Comparison of ENCODE assay signal across 26 mouse cellular contexts in genomic region chr3:101541571-101541970, GRCm38 (mm10).
A peak's percentile ranks its signal among the peaks of the same experiment; 100 is the strongest.
DNase-seq lines count a peak whose midpoint lies in the region; ATAC-seq lines count a peak whose summit lies in the region.
"Had no signal": no experiment of that assay in that cellular context is flagged by ENCODE, and none has a peak within 500 bp of the region (broad histone marks: within the 10 kb centered on the region; RNA-seq: fewer than 3 reads in every experiment).

No protein-coding gene starts in this region.

- no peaks in the 10 kb centered on the region for H3K36me3 ChIP-seq in midbrain, embryonic 10.5 days
- H3K36me3 ChIP-seq in midbrain, embryonic 13.5 days = no peaks in the 10 kb centered on the region
- H3K36me3 ChIP-seq: G1E; heart, embryonic 12.5 days; heart, embryonic 15.5 days; hindbrain, embryonic 12.5 days; hindbrain, embryonic 15.5 days had no signal

- peaks cover 14% of the 10 kb centered on the region for H3K4me1 ChIP-seq in midbrain, embryonic 10.5 days
- peaks cover 5% of the 10 kb centered on the region; the same call in 1 of the 2 replicates for H3K4me1 ChIP-seq in midbrain, embryonic 13.5 days (replicated peaks)
- H3K4me1 ChIP-seq: heart, embryonic 15.5 days; hindbrain, embryonic 15.5 days had no signal

- no peak for DNase-seq in midbrain, embryonic 10.5 days (ENCODE audit: low spot score)
- peak; percentile 17 for DNase-seq in CD4-positive, CD25-positive, alpha-beta regulatory T cell, adult 2 months (ENCODE audit: low read depth, low spot score)
- DNase-seq in naive thymus-derived CD4-positive, alpha-beta T cell, adult 2 months (ENCODE audit: low read depth) = peak; percentile 53
- no peak for DNase-seq in left cerebral cortex, postnatal 25 days (ENCODE audit: low spot score in 2 of 2)
- DNase-seq in heart, postnatal 36 days = no peak
- DNase-seq: adrenal gland, postnatal 10 days; adrenal gland, postnatal 36 days; B cell, adult 2 months; cerebellum, adult 18-20 months; cerebellum, adult 9-10 months; cerebellum, postnatal 14 days; forebrain, postnatal 0 days; gastrocnemius, postnatal 25 days; heart, adult 18-20 months; heart, postnatal 10 days; heart, postnatal 4 days; kidney, adult 11 months had no signal

- ATAC-seq in midbrain, embryonic 13.5 days = no peak
- peak; percentile 77 for ATAC-seq in activated CD4-positive, CD25-positive, alpha-beta regulatory T cell, adult 4 months
- ATAC-seq: forebrain, embryonic 14.5 days; forebrain, postnatal 0 days had no signal

- intact Hi-C loops in left cerebral cortex, postnatal 25 days (cut with DNase I) = no loop called here
- intact Hi-C loops in heart, postnatal 36 days (cut with DNase I) = no loop called here

- H3K4me2 ChIP-seq in midbrain, embryonic 13.5 days (replicated peaks) = no peak overlapping the region
- H3K4me2 ChIP-seq: heart, embryonic 12.5 days; heart, embryonic 15.5 days; hindbrain, embryonic 12.5 days; hindbrain, embryonic 15.5 days had no signal

- 44% methylated on average over 6 of the region's 6 CpGs for WGBS in midbrain, embryonic 10.5 days
- WGBS in midbrain, embryonic 13.5 days = 36% methylated on average over 6 of the region's 6 CpGs

- no peak overlapping the region for H3K4me3 ChIP-seq in midbrain, embryonic 10.5 days
- no peak overlapping the region for H3K4me3 ChIP-seq in midbrain, embryonic 13.5 days (replicated peaks)
- H3K4me3 ChIP-seq: heart, embryonic 12.5 days; heart, embryonic 15.5 days; hindbrain, embryonic 12.5 days; hindbrain, embryonic 15.5 days had no signal

- H3K27ac ChIP-seq in midbrain, embryonic 10.5 days (replicated peaks) = peak overlapping the region; percentile 62; the same call in 1 of the 2 replicates
- H3K27ac ChIP-seq in midbrain, embryonic 13.5 days = no peak overlapping the region
- H3K27ac ChIP-seq: heart, embryonic 15.5 days; hindbrain, embryonic 12.5 days; hindbrain, embryonic 15.5 days had no signal

- no peaks in the 10 kb centered on the region for H3K9me3 ChIP-seq in midbrain, embryonic 10.5 days (replicated peaks)
- no peaks in the 10 kb centered on the region for H3K9me3 ChIP-seq in midbrain, embryonic 13.5 days
- H3K9me3 ChIP-seq: G1E; heart, embryonic 12.5 days; heart, embryonic 15.5 days; hindbrain, embryonic 12.5 days; hindbrain, embryonic 15.5 days had no signal

- no peak overlapping the region for H3K9ac ChIP-seq in midbrain, embryonic 13.5 days (replicated peaks)
- H3K9ac ChIP-seq: forebrain, postnatal 0 days; heart, embryonic 12.5 days; heart, embryonic 15.5 days; hindbrain, embryonic 12.5 days; hindbrain, embryonic 15.5 days had no signal

- 0 out of 2 replicates have a peak, but pooled peaks cover 4% of the 10 kb centered on the region for H3K27me3 ChIP-seq in midbrain, embryonic 10.5 days (ENCODE audit: low read depth, poor library complexity, severe bottlenecking)
- H3K27me3 ChIP-seq in midbrain, embryonic 13.5 days = no peaks in the 10 kb centered on the region
- H3K27me3 ChIP-seq: CH12.LX; heart, embryonic 15.5 days; hindbrain, embryonic 12.5 days; hindbrain, embryonic 15.5 days had no signal

Comparison
In these comparisons a context has a peak if more than half of its experiments do, and no peak if none do; other contexts are left out.
1. DNase-seq: peak in CD4-positive, CD25-positive, alpha-beta regulatory T cell, adult 2 months (single experiment) and naive thymus-derived CD4-positive, alpha-beta T cell, adult 2 months (single experiment); none in midbrain, embryonic 10.5 days (single experiment), left cerebral cortex, postnatal 25 days (0 of 2) and heart, postnatal 36 days (0 of 2).